Mouse (Mus musculus) gastrocnemius, adult 8-10 months (tissue): ENCODE results near the gene 0610040J01Rik. TPM values are rescaled to one million over a fixed set of nuclear protein-coding genes. Genes with fewer than 3 reads are reported as not detected.
"Not testable (repeated sequence)": the region's sequence is repeated elsewhere in the genome, so short reads cannot be mapped to it uniquely, and the experiment has no call there.

Experiments used
- DNase-seq, 2 experiments: peaks; one replicate each; pipeline ENCODE4 v3.0.0; 2022; ENCODE audit warnings: low spot score in 2 of 2
- total RNA-seq, 4 experiments: library from RNA; stranded (reverse); gene quantifications; 2 replicates each; pipeline ENCODE4 v1.2.4; 2022

0610040J01Rik gene
- total RNA-seq, 4 experiments from 2014 or later: 13.8 to 20.0 (median 14.3) TPM

DNA sequence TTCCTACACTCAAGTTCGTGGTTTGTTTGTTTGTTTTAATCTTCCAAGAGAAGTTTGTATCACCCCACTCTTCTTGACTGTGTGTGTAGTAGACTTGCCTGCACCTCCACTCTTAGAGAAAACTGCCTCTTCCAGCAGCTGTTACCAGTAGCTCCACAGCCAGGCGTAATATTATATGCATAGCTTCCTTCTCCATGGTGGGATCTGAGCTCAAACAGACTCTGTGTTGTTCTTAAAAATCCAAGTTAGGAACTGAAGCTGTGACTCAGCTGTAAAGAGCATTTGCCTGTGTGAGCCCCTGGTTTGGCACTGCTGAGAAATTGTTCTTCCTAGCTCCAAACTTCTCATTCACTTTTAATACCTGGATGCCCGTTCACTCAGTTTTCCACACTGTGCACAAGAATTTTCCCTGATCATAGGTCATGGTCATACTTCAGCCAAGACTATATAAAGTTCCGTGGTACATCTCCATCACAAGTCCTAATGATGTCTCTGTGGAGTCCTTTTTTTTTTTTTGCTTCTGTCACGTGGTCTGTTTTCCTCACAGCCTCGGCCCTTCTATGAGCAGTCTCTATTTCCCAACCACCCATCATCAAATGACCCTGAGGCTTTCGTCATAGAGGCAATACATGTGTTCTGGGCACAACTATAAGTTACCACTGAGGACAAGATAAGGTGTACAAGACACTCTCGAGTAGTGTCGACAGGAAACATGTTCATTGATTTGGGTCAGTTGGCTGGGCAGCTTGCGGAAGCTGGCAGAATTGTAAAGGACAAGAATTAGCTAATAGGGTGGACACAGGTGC, 16.4 kb downstream of the 0610040J01Rik start:
- no peak for DNase-seq

DNA sequence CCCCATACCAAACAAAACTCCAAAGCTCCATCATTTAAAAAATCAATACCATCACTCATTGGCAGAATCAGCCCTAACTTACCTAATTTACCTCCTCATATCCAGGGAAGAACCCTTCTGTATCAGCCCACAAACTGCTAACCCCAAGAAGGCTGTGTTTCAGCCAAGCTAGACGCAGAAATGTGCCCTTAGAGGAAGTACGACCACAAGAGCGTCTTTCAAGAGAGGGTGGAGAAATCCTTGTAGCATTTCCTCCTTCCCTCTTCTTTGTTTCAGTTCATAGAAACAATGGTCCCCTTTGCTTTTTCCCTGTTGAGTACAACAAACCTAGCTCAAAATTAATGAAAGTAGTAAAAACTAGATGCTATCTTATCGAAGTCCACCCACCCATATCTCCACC, 18.9 kb downstream of the 0610040J01Rik start:
- DNase-seq: no peak

DNA sequence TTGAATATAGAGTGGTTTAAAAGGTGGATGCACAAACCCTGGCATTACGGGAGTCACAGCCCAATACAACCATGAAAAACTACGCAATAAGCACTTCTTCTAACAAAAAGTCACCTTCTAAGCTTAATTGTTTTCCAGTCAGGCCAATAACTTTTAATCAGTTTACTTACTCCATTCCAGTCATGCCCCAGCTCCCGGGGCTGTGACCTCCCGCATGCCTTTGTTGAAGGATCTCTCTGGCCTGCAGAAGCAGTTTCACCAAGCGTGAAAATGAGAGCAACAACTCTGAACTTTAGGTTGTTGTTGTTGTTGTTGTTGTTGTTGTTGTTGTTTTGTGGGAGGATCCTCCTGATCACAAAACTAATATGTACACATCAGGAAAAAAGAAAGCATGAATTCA, 21.8 kb downstream of the 0610040J01Rik start:
- no peak for DNase-seq

DNA sequence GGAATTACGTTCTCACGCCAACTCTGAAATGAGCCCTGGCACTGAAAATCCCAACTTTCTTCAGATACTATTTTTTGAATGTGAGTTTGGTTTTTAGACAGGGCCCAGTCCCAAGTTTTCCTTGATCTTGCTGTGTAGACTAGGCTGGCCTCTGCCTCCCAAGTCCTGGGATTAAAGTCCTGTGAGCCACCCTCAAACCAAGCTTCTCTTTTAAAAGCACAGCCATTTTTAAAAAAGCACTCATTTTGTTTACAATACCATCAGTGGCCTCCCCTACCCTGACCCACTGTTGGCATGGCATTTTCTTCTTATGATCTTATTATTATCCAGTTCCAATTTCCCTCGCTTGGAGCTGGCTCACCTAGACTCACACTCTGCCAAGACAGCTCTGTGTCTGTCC, 22.3 kb downstream of the 0610040J01Rik start:
- no peak for DNase-seq

DNA sequence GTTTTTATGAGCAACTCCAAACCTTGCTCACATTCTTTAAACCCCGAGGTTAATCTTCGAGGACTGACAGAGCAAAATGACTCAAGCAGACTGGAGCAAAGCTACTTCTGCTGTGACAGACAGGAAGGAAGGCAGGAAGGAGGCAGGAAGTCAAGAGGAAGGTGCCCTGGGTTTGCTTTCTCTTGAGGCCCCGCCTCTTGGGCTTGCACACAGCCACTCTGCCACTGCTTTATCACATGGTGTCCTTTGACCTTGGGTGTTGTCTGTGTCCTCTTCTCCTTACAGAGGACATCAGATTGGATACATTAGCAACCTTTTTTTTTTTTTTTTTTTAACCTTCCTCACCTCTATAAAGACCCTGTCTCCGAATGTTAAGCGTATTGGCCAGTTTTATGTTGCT, 25.0 kb downstream of the 0610040J01Rik start:
- DNase-seq: no peak

DNA sequence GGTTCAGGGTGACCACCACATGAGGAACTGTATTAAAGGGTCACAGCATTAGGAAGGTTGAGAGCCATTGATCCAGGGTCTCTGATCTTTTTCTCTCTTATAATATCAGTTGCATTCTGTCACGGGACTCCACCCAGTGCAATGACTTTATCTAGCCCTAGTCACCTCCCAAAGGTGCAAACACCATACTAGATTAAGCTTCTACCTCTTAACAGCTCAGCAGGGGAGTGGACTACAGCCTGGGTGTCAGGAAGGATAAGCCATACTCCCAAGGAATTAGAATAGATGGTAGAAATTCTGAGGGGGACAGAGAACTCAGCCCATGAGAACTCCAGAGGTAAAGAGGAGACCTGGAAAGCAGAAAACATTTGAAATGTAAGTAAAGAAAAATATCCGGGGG, 25.7 kb downstream of the 0610040J01Rik start:
- DNase-seq: no peak

DNA sequence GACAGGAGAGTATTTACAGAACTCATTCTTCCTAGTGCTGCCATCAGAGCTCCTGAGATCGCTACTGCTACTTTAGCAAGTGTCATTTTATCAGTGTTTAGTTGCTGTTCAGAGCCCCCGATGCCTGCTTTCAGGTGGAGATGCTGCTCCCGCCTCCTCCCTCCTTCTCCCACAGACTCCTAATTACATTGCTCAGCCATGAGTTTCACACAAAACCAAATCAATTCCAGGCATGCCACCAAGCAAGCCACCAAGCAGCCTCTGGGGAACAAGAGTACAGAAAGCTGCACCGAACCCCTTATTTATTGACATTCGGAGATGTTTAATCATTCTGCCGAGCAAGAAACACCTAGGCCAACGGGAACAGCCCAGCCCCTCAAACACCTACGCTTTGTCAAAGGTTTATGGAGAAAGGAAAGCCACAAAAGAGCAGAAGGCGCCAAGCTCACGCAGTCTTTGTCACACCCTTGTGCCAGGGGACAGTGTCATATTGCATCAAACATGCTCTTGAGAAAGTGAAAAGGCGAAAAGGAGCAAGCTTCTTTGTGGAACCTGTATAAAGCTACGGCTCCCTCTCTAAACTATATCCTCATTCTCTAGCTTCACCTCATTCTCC, 27.7 kb downstream of the 0610040J01Rik start:
- DNase-seq: no peak

DNA sequence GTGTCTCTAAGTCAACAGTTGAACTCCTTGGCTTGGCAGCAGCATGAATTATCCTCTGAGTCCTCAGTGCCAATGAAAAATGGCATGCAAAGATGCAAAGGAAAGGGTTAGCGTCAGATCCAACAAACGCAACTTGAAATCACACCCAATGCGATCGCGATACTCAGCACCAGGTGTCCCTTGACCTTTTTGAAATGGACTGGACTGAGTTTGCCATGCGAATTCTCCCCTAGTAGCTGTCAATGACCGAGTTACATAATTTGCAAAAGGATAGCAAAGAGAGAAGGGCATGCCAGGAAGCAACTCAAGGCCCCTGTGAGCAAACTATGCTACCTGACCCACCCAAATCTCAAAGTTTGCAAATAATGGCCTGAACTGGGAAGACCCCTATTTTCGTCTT, 34.9 kb downstream of the 0610040J01Rik start:
- DNase-seq: no peak

DNA sequence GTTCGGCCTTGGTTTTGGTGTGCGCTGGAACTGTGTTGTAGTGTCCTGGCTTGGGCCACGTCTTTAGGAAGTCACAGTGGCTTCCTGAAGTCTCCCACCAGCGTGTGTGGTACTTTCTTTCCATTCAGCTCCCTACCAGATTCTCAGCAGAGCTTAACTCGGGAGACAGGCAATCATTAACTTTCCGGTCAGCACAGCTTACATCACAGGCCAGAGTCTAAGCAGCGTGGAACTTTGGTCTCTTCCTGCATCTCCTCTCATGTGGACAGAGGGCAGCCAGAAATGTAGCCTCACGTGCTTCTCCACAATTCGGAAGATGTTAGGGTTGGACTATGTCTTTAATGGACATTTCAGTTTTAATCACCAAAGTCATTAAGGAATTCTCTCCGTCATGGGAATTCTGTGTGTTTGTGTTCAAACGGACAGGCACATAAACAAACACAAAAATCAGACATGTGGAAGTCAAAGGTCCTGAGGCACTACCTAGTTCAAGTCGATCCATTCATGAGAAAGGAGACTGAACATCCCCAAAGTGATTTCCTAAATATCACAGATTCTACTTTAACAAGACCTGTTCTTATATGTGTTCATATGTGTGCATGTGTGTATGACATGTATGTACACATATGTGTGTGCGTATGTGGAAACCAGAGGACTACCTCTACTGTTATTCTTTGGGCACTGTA, 35.5 kb downstream of the 0610040J01Rik start:
- no peak for DNase-seq

DNA sequence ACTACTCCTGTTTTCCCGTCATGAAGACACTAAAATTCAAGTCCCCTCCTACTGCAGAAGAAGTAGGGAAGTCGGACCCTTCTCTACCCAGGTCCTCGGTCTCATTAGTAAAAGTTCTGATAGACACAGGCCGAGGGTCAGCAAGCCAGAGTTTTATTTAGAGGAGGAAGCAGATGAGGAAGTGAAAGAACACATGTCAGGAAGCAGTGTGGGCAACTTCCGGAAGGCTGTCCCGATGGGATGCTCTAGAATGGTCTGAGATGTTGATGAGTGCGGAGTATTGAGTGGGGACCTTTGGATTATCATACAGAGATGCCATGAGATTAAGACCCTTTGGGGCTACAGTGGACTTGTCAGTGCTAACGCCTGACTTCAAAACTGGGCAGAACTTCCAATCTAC, 46.7 kb downstream of the 0610040J01Rik start:
- DNase-seq: no peak

DNA sequence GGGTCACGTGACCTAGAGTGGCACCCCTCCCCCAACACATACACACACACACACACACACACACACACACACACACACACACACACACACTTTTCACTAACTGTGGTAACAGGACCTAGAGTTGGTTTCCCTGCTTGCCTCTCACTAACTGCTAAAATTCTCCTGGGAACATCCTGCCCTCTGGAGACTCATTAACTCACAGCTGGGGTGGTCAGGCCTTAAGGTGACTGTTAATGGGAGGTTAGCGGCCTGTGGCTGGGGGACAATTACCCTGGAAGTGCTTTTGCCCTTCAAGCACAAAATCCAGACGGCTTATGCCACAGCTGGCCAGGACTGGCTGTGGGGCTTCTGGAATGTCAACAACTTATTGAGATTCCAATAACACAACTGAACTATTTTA, 55.3 kb downstream of the 0610040J01Rik start:
- DNase-seq: no peak

DNA sequence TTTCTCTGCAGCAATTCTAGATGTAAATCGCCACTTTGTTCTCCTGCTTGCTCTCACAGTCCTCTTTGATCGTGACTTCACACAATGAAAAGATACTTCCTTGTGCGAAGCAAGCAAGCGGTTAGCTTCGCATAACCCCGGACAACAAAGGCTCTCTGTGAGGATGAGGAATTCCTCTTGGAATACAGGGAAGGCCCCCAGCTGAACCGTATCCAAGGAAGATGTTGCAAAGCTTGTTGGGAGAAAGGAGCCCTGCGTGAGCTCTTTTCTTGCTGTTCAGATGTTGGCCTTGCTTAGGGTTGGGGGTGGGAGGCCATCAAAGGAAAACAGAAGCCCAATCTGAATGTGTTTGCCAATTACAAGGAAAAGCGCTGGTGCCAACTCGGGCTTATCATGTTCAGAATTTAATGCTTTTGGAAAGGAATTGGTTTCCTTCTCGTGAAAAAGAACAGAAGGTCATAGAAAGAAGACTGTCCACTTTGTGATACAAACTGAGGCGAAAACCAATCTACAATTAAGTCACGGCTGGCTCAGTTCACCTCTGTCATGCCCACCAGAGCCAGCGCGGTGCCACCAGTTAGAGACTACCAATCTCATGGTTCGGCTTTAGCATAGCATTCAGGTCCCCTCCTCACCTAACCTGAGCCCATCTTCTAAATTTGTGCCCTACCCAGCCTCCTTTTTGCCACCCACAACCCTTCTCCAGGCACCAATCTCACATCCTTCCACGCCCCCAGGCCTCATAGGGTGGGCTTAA, 60.2 kb downstream of the 0610040J01Rik start:
- DNase-seq: no peak

DNA sequence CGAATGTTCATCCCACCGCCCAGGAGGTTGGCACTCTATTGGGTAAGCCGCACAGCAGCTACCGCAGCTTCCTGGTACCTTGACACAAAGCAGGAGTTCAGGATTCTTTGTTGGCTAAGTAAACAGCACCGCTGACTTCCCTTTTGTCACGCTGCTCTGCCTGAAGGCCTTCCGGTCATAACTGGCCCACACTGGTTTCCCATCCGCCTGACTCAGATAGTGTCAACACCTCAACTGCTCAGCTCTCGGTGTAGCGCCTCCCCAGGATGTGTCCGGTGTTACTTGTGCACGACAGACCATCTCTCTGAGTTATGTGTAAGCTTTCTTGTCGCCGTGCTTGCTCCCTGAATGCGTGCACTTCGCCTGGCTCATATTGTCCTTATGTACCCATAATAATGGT, 62.7 kb downstream of the 0610040J01Rik start:
- no peak for DNase-seq

DNA sequence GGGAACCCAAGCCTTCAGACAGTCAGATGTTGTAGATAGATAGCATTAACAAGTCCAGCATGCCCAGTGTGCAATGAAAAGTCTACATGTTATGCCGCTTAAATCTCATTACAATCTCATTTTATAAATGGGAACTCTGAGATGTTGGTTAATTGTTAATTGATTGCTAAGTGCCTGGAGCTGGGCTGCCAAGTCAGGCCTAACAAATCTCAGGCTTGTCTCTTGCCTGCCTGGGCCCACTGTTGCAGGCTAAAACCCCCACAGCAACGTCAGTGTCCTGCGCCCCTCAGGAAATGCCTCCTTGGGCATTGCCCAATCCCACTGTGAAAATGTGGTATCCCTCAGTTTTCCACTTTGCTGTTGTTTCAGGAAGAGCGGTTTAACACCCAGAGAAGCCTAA, 63.9 kb downstream of the 0610040J01Rik start:
- no peak for DNase-seq

DNA sequence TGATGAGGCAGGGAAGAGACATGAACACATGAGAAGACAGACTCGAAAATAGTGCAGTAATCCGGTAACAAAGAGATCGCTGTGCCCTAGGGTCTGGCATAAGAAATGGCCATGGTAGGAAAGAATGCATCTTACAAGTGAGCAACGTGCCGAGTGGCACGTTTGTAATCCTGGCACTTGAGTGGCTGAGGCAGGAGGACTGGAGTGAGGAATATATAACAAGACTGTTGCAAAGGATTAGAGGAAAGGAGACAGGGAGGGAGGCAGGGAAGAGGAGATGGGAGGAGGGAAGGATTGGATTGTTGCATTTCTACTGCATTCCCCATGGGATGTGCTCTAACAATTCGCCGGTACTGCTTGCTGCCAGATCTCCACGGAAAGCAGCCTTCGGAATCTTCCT, 66.9 kb downstream of the 0610040J01Rik start:
- DNase-seq: no peak

DNA sequence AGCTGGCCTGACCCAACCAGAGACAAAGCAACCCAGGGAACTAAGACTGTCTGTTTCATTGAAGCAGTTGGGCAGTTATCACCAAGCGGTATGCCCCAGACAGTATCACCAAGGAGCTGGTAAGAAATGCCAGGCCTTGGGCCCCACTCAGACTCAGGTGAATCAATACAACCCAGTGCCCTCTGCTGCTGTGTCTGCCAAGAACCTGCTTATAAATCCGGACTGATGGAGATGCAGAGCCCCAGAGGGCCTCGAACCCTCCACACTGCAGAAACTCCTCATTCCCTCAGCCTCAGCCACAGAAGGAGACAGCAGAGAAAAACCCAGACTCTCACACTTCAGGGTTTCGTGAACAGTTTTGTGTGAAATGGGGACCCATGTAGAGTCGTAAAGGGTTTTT, 74.1 kb downstream of the 0610040J01Rik start:
- DNase-seq: no peak

DNA sequence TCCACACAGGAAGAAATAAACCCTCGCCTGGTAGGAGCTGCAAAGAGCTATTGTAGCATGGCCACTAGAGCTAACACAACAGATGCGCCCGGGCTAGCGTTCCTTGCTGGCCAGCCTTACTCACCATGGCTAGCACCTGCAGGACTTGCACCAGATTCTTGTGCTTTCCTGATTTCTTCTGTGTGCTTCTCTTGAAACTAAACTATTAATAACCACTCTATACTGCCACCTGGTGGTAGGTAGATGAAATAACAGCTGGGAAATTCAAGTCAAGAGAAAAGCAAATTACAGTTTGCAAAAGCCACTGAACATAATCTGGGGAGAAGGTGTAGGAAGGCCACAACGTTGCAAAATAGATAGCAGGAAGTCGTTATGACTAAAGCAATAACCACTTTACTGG, 74.5 kb downstream of the 0610040J01Rik start:
- no peak for DNase-seq

DNA sequence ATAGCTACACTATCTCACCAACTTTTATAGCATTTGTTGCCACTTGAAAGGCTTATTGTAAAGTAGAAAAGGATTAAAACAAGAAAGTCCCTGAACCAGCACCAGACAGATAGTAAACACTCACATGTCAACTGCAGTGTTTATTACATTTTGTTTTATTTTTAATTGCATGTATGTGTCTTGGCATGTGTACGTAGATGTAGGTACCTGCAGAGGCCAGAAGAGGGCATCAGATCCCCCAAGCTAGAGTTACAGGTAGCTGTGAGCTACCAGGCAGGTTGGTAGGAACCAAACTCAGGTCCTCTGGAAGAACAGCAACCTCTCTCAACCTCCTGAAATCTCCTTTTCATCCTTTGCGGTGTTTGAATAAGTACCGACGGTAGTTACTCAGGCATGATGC, 74.9 kb downstream of the 0610040J01Rik start:
- DNase-seq: no peak

DNA sequence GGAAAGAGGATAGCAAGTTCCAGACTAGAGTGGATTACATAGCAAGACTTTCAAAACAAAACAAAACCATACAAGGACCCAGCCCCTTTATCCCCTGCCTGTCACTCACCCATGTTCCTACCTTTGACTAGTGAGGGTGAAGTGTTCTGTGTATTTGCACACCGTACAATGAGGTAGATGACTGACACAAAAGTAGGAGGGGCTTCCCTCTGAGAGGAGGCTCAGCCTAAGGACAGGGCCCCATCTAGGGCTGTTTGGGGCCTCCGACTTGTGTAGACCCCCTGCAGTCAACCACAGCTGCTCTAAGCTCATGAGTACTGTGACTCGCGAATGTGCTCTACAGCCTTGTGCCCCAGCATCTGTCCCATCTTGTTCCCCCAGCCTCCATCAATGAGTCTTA, 79.1 kb downstream of the 0610040J01Rik start:
- no peak for DNase-seq

DNA sequence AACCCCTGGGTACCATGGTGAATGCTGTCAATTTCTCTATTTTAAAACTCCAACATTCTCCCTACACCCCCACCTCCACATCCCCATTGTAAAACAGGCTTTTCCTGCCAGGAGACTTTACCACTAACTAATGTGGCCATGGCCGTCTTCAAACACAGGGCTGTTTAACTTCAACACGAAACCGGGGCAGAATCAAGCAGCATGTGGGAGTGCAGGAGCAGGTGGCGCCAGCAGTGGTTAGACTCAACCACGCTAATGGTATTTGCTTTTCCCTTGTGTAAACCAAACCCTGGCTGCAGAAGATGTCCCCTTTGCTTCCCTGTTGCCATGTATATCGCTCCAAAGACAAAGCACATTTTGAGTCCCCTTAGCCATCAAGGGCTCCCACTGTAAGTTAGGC, 79.7 kb downstream of the 0610040J01Rik start:
- no peak for DNase-seq

DNA sequence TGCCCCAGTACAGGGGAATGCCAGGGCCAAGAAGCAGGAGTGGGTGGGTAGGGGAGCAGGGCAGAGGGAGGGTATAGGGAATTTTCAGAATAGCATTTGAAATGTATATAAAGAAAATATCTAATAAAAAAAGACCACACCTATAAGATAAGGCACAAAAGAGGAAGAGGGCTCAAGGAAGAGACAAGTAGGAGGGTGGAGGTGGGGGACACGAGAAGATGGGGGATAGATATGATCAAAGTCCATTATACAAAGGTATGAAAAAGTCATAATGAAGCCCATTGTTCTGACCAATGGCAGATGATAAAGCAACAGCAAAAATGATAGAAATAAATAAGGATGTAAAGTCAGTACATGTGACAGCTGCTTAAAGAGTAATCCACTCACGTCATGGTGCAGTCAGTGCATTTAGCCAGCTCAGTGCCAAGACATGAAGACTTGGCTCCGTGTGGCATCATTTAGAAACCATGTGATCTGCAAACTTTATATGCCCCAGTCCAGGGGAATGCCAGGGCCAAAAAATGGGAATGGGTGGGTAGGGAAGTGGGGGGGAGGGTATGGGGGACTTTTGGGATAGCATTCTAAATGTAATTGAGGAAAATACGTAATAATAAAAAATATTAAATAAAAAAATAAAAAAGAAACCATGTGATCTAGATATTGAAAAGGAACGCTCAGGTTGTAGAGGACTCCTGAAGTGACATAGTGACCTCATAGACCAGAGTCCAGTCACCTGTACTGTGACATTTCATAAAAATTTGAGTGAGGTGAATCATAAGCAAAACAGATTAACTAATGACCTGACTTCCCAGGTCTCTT, 85.0 kb downstream of the 0610040J01Rik start:
- DNase-seq: not testable (repeated sequence)
